Mouse (Mus musculus) lung, adult 2 months (tissue): Measurements from ENCODE around the gene Borcs5.

Experiments used
- CTCF ChIP-seq: fragments of 200-500 bp; IDR thresholded peaks from 2 replicates; pipeline ENCODE4 v1.5.1; 2011; ENCODE audit warnings: mild to moderate bottlenecking, low read length, control low read depth; ENCODE audit not compliant: insufficient read depth
- POLR2A ChIP-seq: fragments of 200-500 bp; IDR thresholded peaks from 2 replicates; pipeline ENCODE4 v1.6.1; 2011; ENCODE audit warnings: low read depth, mild to moderate bottlenecking, control low read depth, low read length, borderline replicate concordance; ENCODE audit errors: extremely low read depth

DNA sequence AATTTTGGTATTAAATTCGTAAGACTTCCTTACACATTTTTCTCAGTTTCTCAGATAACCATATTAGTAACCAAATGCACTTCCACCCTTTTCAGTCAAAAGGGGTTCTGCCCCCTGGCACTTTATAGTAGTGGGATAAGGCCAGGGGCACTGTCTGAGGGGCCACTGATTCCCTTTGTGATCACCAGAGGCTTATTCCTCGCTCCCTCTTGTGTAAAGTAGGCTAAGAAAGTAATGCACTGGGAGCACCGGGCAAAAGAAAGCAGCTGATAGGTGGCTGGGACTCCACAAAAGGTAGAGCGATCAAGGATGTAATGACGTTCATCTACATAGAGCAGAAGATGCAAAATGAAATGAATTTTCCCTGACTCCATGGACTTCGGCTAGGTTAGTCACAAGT, 46.2 kb downstream of the Borcs5 start:
- TF ChIP-seq CTCF, result no peak
- no peak for TF ChIP-seq POLR2A
